Comparison of ENCODE assay signal across 8 mouse cellular contexts in genomic region chr3:52985508-52985941, GRCm38 (mm10). TPM values are rescaled to one million over a fixed set of nuclear protein-coding genes. Genes with fewer than 3 reads are reported as not detected.
DNase-seq lines count a peak whose midpoint lies in the region; ATAC-seq and TF ChIP-seq lines count a peak whose summit lies in the region.
"Not testable (repeated sequence)": the region's sequence is repeated elsewhere in the genome, so short reads cannot be mapped to it uniquely, and the experiment has no call there.

No protein-coding gene starts in this region.

- 22% methylated on average over 7 of the region's 7 CpGs for WGBS in liver, embryonic 14.5 days (ENCODE audit: insufficient replicate concordance)

- not testable (repeated sequence) for TF ChIP-seq CTCF in liver, embryonic 14.5 days (IDR thresholded peaks at IDR 0.05; ENCODE audit: low read depth)

- H3K9me3 ChIP-seq in liver, embryonic 14.5 days (ENCODE audit: control insufficient read depth, low read length) = not testable (repeated sequence)

- TF ChIP-seq EP300 in liver, embryonic 14.5 days (IDR thresholded peaks at IDR 0.05; ENCODE audit: low read depth) = not testable (repeated sequence)

- H3K9ac ChIP-seq in liver, embryonic 14.5 days (replicated peaks) = not testable (repeated sequence)

- H3K27me3 ChIP-seq in liver, embryonic 14.5 days (ENCODE audit: control insufficient read depth, insufficient read depth, low read length); splenic B cell, adult 2 months (ENCODE audit: control insufficient read depth, insufficient read depth, low read length, poor library complexity, severe bottlenecking): not testable (repeated sequence)

- not testable (repeated sequence) for H3K36me3 ChIP-seq in liver, embryonic 14.5 days (replicated peaks; ENCODE audit: control insufficient read depth, insufficient read depth, low read depth); splenic B cell, adult 2 months (ENCODE audit: control insufficient read depth, insufficient read depth, low read length, poor library complexity, severe bottlenecking)

- not testable (repeated sequence) for H3K4me1 ChIP-seq in liver, embryonic 14.5 days (replicated peaks; ENCODE audit: control insufficient read depth in 2 of 2, insufficient read depth in 2 of 2, low read length in 1 of 2)

- not testable (repeated sequence) for H3K4me3 ChIP-seq in liver, embryonic 14.5 days (ENCODE audit: insufficient read depth in 1 of 2, low read depth in 2 of 2, low read length in 2 of 2)

- not testable (repeated sequence) for H3K4me2 ChIP-seq in liver, embryonic 14.5 days (ENCODE audit: low read depth)

- ATAC-seq in common myeloid progenitor, adult 5-6 weeks (replicated peaks; ENCODE audit: low read depth, poor library complexity, severe bottlenecking) = peak; percentile 71
- peak; percentile 82 for ATAC-seq in liver, embryonic 14.5 days (ENCODE audit: insufficient read depth)
- ATAC-seq in megakaryocyte progenitor cell, adult 5-6 weeks (replicated peaks; ENCODE audit: poor library complexity) = peak; percentile 89

- not testable (repeated sequence) for H3K27ac ChIP-seq in liver, embryonic 14.5 days

- peak; percentile 80 for DNase-seq in 416B (ENCODE audit: low read depth)
- peak; percentile 12 for DNase-seq in T-cell, adult 2 months (ENCODE audit: low spot score)
- DNase-seq in gastrocnemius, postnatal 10 days = peak; percentile 17
- DNase-seq in kidney, adult 11 months = peak; percentile 17
- peak; percentile 15 to 57 (median 24) for DNase-seq in liver, embryonic 14.5 days (ENCODE audit: low read depth in 3 of 3, low spot score in 3 of 3)
- DNase-seq in splenic B cell, adult 2 months (ENCODE audit: low read depth, low spot score) = peak; percentile 42

RNA-seq across cellular contexts. Expression of gene Cog6, which starts 31.5 kb away (rescaled TPM):
- 18.2 and 19.5 TPM in 2 replicates for total RNA-seq in common myeloid progenitor, adult 5-6 weeks (2017)
- 10 to 100 TPM; 26.1 to 32.2 TPM for total RNA-seq in gastrocnemius, postnatal 10 days (2021)
- 6.5 and 7.3 TPM in 2 replicates for polyA plus RNA-seq in liver, embryonic 14.5 days (2012; rRNA removed)
- 14.4 and 15.5 TPM in 2 replicates for polyA plus RNA-seq in liver, embryonic 14.5 days (2014; fragmentation: Nextera tagmentation; extraction: Ambion mirVana)
- total RNA-seq in megakaryocyte progenitor cell, adult 5-6 weeks (2015) = 19.4 and 22.2 TPM in 2 replicates
- 23.6 and 28.9 TPM in 2 replicates for total RNA-seq in megakaryocyte progenitor cell, adult 5-6 weeks (2017)

RNA-seq across cellular contexts. Expression of gene Lhfp, which starts 55.8 kb away (rescaled TPM):
- total RNA-seq in common myeloid progenitor, adult 5-6 weeks (2017) = 1.9 TPM in 1 of 2 replicates, not detected in the other
- 10 to 100 TPM; 41.9 to 43.2 TPM for total RNA-seq in gastrocnemius, postnatal 10 days (2021)
- polyA plus RNA-seq in liver, embryonic 14.5 days (2012; rRNA removed) = 1.9 and 2.6 TPM in 2 replicates
- polyA plus RNA-seq in liver, embryonic 14.5 days (2014; fragmentation: Nextera tagmentation; extraction: Ambion mirVana) = 2.6 and 2.7 TPM in 2 replicates
- 0.47 TPM in 1 of 2 replicates, not detected in the other for total RNA-seq in megakaryocyte progenitor cell, adult 5-6 weeks (2015)
- not detected in 2 replicates for total RNA-seq in megakaryocyte progenitor cell, adult 5-6 weeks (2017)

Comparison
In these comparisons a context has a peak if more than half of its experiments do, and no peak if none do; other contexts are left out.
1. DNase-seq: peak in every context shown above with its lines; median percentile 80 in 416B; 42 in splenic B cell, adult 2 months; 24 in liver, embryonic 14.5 days; 17 in gastrocnemius, postnatal 10 days; 17 in kidney, adult 11 months; 12 in T-cell, adult 2 months.
2. RNA of gene Lhfp, which starts 55.8 kb away (total RNA-seq): 41.9 to 43.2 TPM in gastrocnemius, postnatal 10 days; 1.9 TPM in common myeloid progenitor, adult 5-6 weeks and 0.47 TPM in megakaryocyte progenitor cell, adult 5-6 weeks; every median in the first group is over 10 times any median in the second.
3. Peak in every context shown above with its lines, with median percentiles within 50 percentile points of each other: ATAC-seq.